Mouse (Mus musculus) gastrocnemius, adult 2 months (tissue): ENCODE data around the gene Lyg2. TPM values are rescaled to one million over a fixed set of nuclear protein-coding genes. Genes with fewer than 3 reads are reported as not detected.

Experiments
- DNase-seq: peaks from one replicate; pipeline ENCODE4 v3.0.0; 2022
- H3K27ac ChIP-seq: fragments of 200-600 bp; 2 replicates; pipeline ENCODE4 v1.8.1; 2022; ENCODE audit warnings: mild to moderate bottlenecking
- H3K4me3 ChIP-seq: fragments of 200-600 bp; 2 replicates; pipeline ENCODE4 v1.8.1; 2022; ENCODE audit warnings: mild to moderate bottlenecking, moderate library complexity
- CTCF ChIP-seq: fragments of 200-600 bp; IDR thresholded peaks from 2 replicates; pipeline ENCODE4 v1.8.1; 2022; ENCODE audit warnings: antibody characterized with exemption, mild to moderate bottlenecking, moderate library complexity
- intact Hi-C: fragments of 180-260 bp; cut with DNase I; formaldehyde crosslinking; loops from one replicate; pipeline ENCODE4 v1.15.1; 2025
- total RNA-seq, 2 experiments: library from RNA; stranded (reverse); gene quantifications; 2 replicates each; pipeline ENCODE4 v1.2.3; 2021

Lyg2 gene
- total RNA-seq, 2 experiments from 2014 or later: not detected

DNA sequence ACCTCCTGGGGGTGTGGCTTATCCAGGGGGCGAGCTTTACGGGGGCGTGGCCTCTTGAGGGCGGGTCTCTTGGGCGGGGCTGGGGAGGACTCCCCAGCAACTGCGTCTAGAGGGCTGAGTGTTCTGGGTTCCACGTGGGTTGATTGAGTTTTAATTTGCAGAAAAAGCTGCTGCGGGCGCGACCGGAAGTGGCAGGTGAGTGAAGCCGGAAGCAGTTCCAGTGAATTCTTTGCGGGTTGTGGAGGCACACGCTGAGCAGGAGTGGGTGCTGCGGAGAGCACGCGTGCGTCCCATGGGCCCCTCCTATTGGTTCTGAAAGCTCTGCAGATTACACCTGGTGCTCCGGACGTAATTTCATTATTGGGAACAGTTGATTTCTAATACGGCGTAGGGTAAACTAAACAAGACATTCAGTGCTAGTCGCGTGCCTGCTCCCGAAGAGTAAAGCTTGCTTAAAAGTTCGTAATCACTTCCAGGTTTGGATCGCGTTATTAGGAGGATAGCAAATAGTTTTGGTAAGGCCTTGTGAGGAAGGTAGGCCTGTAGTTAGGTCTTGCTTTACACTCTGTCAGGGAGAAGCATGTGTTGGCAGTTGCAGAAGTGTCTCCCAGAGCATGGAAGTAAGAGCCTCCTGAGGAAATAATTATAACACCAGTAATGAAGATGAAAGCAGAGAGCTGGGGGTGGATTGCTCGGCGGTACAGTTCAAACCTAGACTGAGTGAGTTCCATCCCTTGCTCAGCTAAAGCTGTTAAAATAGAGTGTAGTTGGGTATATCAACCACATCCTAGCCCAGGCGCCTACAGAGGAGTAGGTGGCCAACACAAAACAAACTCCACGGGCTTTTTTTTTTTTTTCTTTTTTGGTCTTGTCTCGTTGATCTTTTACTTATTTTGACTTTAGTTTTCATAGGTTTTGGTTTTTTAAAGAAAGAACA is 43.9 kb downstream of the Lyg2 start:
- intact Hi-C loops: loop anchor here (2.0 to 5.0 kb wide), 3 partner anchors 16 to 255 kb away; partner anchors contain the start of genes Eif5b, Rev1 and Txndc9
- no peak for TF ChIP-seq CTCF
- Histone ChIP-seq H3K4me3 (peak overlapping the region; percentile 79), H3K27ac (peak overlapping the region; percentile 82)
- DNase-seq: peak; percentile 85

DNA sequence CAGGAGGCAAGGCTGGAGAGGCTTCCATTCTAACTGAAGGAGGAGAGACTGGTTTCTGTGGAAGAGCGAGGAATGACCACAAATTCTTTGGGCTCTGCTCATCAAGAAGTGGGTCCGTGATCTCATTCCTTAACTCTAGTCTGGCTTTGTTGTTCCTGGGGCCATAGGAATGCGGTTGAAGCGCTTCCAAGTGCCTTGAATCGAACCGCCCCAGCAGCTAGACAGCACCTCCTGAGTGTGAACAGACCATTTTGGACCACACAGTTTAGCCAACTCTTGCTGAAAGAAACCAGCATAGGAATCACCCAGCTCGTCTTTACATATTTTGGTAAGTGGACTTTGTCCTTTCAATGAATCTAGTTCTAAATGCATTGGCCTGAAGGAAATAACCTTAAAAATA is 44.6 kb downstream of the Lyg2 start, which contains the start of gene Lipt1:
Gene Lipt1 (plus strand): TSS at position 35 of the 400 bp plus-strand sequence.
- intact Hi-C loops: loop anchor here (2.0 to 5.0 kb wide), 3 partner anchors 17 to 256 kb away; partner anchors contain the start of genes Eif5b, Rev1 and Txndc9
- peak within 1 kb of the TSS; percentile 82 for H3K27ac ChIP-seq
- DNase-seq: peak; percentile 26
- peak within 1 kb of the TSS; percentile 79 for H3K4me3 ChIP-seq
- TF ChIP-seq CTCF: no peak

DNA sequence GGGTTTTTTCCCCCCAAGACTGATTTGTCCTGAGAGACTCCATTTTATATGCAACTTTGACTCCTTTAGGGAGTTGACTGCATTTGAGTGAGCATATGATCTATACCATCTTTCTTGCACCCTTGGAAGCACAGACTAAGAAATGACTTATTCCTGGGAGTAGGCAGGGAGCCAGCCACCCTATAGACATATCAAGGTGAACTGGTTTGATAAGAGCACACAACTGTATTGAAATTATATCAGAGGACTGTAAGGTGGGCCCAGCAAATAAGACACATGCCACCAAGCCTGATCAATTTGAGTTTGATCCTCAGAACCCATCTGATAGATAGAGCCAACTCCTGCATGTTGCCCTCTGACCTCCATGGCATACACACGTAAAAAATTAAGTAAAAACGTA is 46.9 kb downstream of the Lyg2 start:
- no peak overlapping the region for H3K27ac ChIP-seq
- DNase-seq: no peak
- TF ChIP-seq CTCF: no peak
- H3K4me3 ChIP-seq: no peak overlapping the region
- intact Hi-C loops: loop anchor here (5.0 kb wide), 1 partner anchor 192 kb away; no protein-coding TSS in a partner anchor

DNA sequence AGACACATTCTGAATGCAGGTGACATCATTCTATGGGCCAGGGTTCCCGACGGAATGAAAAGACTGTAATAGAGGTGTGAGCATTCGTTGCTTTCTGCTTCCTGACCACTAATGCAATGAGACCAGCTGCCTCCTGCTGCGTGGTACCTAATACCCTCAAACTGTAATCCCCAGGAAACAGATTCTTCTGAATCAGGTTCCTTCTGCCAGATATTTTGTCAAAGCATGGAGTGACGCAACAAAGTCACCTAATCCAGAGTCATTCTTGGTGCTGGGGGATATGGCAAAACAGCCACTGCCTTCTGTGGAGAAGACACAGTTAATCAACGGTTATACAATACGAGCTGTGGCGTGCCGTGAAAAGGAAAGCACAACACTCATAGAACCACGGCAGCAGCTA is 47.7 kb downstream of the Lyg2 start:
- Histone ChIP-seq H3K27ac (no peak overlapping the region), H3K4me3 (no peak overlapping the region)
- DNase-seq: no peak
- intact Hi-C loops: loop anchor here (5.0 kb wide), 1 partner anchor 191 kb away; no protein-coding TSS in a partner anchor
- TF ChIP-seq CTCF: no peak

DNA sequence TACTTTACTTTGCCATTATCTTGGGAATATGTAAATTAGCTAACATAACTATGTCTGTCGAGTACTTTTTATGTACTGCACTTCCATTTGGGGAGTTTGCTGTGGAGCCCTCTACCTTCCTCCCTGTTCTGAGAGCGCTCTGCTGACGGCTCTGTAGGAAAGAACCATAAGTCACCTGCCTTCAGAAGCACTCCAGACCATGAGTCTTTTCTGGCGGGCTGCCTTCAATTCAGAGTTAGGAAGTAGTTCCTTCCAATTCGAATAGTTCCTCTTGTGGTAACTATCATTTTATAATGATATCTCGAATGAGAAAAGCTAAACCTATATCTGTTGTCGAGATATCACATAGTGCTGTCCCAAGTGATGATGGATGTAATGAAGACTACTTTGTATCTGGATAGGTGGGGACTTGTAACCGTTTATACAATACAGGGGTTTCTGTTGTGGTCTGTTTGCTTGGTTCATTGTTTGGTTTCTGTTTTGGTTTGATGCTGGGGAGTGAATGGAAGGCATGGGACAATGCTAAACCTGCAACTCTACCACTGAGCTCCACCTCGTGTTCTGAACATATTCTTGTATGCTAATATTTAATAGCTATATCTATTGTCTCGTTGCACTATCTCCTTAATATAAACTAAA is 48.5 kb downstream of the Lyg2 start:
- no peak for DNase-seq
- no peak overlapping the region for H3K27ac ChIP-seq
- TF ChIP-seq CTCF: no peak
- intact Hi-C loops: loop anchor here (5.0 kb wide), 1 partner anchor 191 kb away; no protein-coding TSS in a partner anchor
- no peak overlapping the region for H3K4me3 ChIP-seq

DNA sequence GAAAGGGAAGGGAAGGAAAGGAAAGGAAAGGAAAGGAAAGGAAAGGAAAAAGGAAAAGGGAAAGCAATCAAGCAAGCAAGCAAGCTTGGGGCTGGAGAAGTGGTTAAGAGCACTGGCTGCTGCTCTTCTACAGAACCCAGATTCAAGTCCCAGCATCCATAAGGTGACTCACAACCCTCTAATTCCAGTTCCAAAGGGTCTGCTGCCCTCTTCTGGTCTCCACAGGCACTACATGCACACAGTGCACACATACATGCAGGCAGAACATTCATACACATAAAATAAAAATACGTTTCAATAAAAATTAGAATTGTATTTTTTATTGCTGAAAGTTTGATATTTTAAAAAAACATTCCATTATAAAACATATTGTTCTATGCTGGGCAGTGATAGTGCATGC is 49.2 kb downstream of the Lyg2 start:
- no peak overlapping the region for H3K4me3 ChIP-seq
- TF ChIP-seq CTCF: peak; percentile 72
- no peak overlapping the region for H3K27ac ChIP-seq
- DNase-seq: peak; percentile 36
- intact Hi-C loops: loop anchor here (5.0 kb wide), 1 partner anchor 190 kb away; no protein-coding TSS in a partner anchor

DNA sequence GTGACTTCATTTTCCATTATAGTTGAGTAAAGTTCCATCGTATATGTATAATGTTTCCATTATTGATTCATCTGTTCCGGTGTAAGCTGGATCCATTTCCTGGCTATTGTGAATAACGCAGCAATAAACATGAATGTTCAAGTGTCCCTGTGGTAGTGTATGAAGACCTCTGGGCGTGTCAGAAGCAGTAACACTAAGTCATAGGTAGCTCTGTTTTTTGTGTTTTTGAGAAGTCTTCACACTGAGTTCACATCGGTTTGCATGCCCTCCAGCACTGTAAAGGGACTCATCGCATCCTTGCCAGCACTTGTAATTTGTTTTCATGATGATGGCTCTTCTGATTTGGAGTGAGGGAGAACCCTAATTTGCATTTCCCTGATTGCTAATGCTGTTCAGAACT is 50.0 kb downstream of the Lyg2 start, which contains the start of gene Tsga10:
Gene Tsga10 (minus strand): TSS at position 144 of the 400 bp plus-strand sequence.
- DNase-seq: no peak

DNA sequence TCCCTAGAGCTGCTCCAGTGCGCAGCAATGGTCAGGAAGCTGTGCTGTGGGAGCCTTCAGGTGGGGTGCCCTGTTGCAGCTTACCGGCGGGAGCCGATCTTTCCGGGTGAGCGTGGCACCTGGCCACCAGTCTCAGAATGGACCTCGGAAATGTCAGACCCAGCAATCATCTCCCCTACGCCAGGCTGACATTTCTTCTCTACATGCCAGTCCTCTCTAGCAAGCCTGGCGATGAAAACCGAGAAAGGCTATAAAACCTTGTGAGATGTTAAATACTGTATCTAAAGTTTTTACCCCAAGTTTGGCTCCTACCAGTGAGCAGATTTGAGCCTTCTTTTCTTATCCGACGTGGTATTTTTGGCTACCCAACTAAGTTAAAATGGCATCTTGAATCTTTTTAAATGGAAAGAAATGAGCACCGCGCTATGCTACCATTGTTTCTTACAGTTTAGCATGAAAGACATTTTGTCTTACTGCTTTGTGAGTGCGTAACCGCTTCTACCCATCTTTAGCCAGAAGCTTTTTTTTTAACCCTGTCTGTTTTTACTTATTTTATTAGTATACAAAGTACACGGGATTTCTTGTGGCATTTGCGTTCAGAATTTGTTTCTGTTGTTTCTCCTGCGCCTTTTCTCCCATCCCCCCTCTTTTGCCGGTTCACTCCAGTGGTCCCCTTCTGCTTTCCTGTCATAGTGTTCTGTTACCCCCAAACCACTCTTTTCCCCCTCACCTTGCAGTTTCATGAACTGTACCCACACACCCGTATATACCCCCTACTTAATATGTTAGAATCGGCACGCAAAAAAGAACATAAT is 50.7 kb downstream of the Lyg2 start:
- peak overlapping the region; percentile 83 for H3K4me3 ChIP-seq
- DNase-seq: no peak
- no peak for TF ChIP-seq CTCF
- H3K27ac ChIP-seq: peak overlapping the region; percentile 88
- intact Hi-C loops: loop anchor here (2.0 to 5.0 kb wide), 2 partner anchors 25 to 188 kb away; partner anchors contain the start of genes Mitd1 and Mrpl30

More for the DNA sequence above, 50.0 kb downstream of the Lyg2 start, which contains the start of gene Tsga10:
- H3K27ac ChIP-seq: peak within 1 kb of the TSS; percentile 88
- no peak for TF ChIP-seq CTCF
- intact Hi-C loops: loop anchor here (5.0 kb wide), 1 partner anchor 189 kb away; no protein-coding TSS in a partner anchor
- H3K4me3 ChIP-seq: peak within 1 kb of the TSS; percentile 83

DNA sequence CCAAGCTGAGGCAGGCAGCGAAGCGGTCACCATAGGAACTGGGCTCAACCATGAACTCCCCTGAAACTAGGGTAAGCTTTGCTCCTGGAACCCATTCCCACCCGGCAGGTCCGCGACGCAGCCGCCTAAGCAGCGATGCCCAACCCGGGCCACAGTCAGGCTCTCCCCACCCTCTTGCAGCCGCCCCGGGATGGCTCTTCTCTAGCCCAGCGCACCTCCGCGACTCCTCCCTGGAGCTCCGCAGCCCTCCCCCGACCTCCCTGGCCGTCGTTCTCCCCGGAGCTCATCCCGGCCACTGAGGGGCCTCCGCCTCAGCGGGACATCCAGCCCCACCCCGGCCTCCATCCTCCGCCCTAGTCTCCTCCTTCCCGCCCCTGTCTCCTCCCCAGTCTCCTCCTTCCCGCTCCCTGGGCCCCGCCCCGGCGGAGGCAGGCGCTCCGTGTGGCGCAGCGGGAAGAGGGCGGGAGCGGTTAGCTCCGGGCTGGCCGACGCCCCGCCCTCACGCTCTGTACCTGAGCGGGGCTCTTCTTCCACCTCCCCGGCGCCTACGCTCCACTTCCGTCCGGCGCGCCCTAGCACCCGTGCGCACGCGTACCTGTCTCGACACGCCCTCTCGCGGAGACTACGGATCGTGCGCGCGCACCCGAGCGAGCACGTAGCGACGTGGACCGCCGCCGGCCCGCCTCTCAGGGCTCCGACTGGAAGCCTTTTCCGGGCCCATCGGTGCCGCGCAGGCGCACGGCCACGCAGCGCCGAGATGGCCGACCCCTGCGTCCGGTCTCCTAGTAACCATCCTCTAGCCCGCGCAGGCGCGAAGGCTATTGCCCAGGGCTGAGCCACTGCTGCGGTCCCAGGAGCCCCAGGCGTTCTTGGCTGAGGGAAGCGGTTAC is 51.5 kb downstream of the Lyg2 start:
- DNase-seq: peak; percentile 100
- intact Hi-C loops: loop anchor here (2.0 to 5.0 kb wide), 2 partner anchors 26 to 187 kb away; partner anchors contain the start of genes Mitd1 and Mrpl30
- Histone ChIP-seq H3K4me3 (peak overlapping the region; percentile 83), H3K27ac (peak overlapping the region; percentile 88)
- TF ChIP-seq CTCF: peak; percentile 41; the same call in 1 of the 2 replicates

Other genes with a start within 250 kb of the Lyg2 start
- gene 2010300C02Rik, start 196.4 kb downstream of the Lyg2 start, total RNA-seq: under 1 TPM; 0.22 to 0.31 TPM
- 10 to 100 TPM in 1 of 2 experiments, 1 to 10 TPM in 1; 5.7 to 10.6 TPM for gene Tsga10, start 50.1 kb downstream of the Lyg2 start, total RNA-seq
- gene Lipt1, start 44.8 kb downstream of the Lyg2 start, total RNA-seq: 10 to 100 TPM in 1 of 2 experiments, 1 to 10 TPM in 1; 7.7 to 10.3 TPM
- 1 to 10 TPM; 1.7 to 2.4 TPM for gene Mitd1, start 26.1 kb downstream of the Lyg2 start, total RNA-seq
- 100 to 1,000 TPM; 265 to 300 TPM for gene Mrpl30, start 26.0 kb downstream of the Lyg2 start, total RNA-seq
- not detected for gene Lyg1, start 41.3 kb upstream of the Lyg2 start, total RNA-seq
- 10 to 100 TPM; 34.1 to 34.2 TPM for gene Txndc9, start 81.4 kb upstream of the Lyg2 start, total RNA-seq
- 10 to 100 TPM; 42.9 to 44.5 TPM for gene Eif5b, start 81.5 kb upstream of the Lyg2 start, total RNA-seq
- 10 to 100 TPM; 18.3 to 18.8 TPM for gene Rev1, start 213.3 kb upstream of the Lyg2 start, total RNA-seq